Mouse (Mus musculus) kidney, embryonic 14.5 days (tissue): ENCODE data around the gene Terb1. TPM values are rescaled to one million over a fixed set of nuclear protein-coding genes. Genes with fewer than 3 reads are reported as not detected.

Source experiments
- ATAC-seq: fragments of 200-750 bp; cut with Nextera tagmentation; 2 replicates; pipeline ENCODE4 v1.8.0; 2017; ENCODE audit warnings: moderate number of reproducible peaks, mild to moderate bottlenecking, moderate TSS enrichment, moderate library complexity; ENCODE audit not compliant: low FRiP score, low TSS enrichment
- H3K27ac ChIP-seq: fragments of 300-500 bp; sonication (generic); 2 replicates; pipeline ENCODE4 v1.5.1; 2014; ENCODE audit warnings: low read depth, mild to moderate bottlenecking, low read length, moderate library complexity, mixed read lengths
- H3K27me3 ChIP-seq: fragments of 300-500 bp; sonication (generic); 2 replicates; pipeline ENCODE4 v1.6.1; 2014; ENCODE audit warnings: mild to moderate bottlenecking, low read length; ENCODE audit not compliant: control insufficient read depth, insufficient read depth
- H3K36me3 ChIP-seq: fragments of 300-500 bp; sonication (generic); 2 replicates; pipeline ENCODE4 v1.6.1; 2014; ENCODE audit warnings: low read length, mixed read lengths; ENCODE audit not compliant: control insufficient read depth, insufficient read depth
- H3K4me1 ChIP-seq: fragments of 300-500 bp; sonication (generic); 2 replicates; pipeline ENCODE4 v1.6.1; 2014; ENCODE audit warnings: low read length, mixed read lengths; ENCODE audit not compliant: control insufficient read depth, insufficient read depth
- H3K4me2 ChIP-seq: fragments of 300-500 bp; sonication (generic); replicated peaks from 2 replicates; pipeline ENCODE4 v1.6.1; 2014; ENCODE audit warnings: low read depth, mild to moderate bottlenecking, low read length
- H3K4me3 ChIP-seq: fragments of 300-500 bp; sonication (generic); 2 replicates; pipeline ENCODE4 v1.5.1; 2014; ENCODE audit warnings: mild to moderate bottlenecking, low read length
- H3K9ac ChIP-seq: fragments of 300-500 bp; sonication (generic); 2 replicates; pipeline ENCODE4 v1.6.1; 2014; ENCODE audit warnings: low read depth, mild to moderate bottlenecking, low read length, moderate library complexity
- H3K9me3 ChIP-seq: fragments of 300-500 bp; sonication (generic); 2 replicates; pipeline ENCODE4 v1.6.1; 2016; ENCODE audit warnings: low read length; ENCODE audit not compliant: control insufficient read depth
- WGBS: fragments of 180-500 bp; shearing (Covaris S2); extraction: QIAGEN DNeasy Blood & Tissue Kit; methylation state at CpG from one replicate; pipeline ENCODE4 v1.1.7; 2014; 5-methylcytosine and 5-hydroxymethylcytosine counted together
- polyA plus RNA-seq: library from polyadenylated mRNA; unstranded; fragments of >200 nt; fragmentation: Nextera tagmentation; extraction: Ambion mirVana; gene quantifications from 2 replicates; pipeline ENCODE4 v1.2.1, GENCODE M21; 2014

Terb1 gene
- polyA plus RNA-seq, 1 experiment from 2014 or later: 0.79 TPM

- peaks cover 49% of the 10 kb centered on the region for H3K27me3 ChIP-seq
- H3K4me1 ChIP-seq: peaks cover 7% of the 10 kb centered on the region; the same call in 1 of the 2 replicates
- WGBS: 89% methylated on average over 2 of the region's 2 CpGs
- no peaks in the 10 kb centered on the region for H3K36me3 ChIP-seq
- no peak overlapping the region for H3K4me3 ChIP-seq
- H3K27ac ChIP-seq: no peak overlapping the region
- H3K9ac ChIP-seq: no peak overlapping the region
- ATAC-seq: no peak
- H3K9me3 ChIP-seq: no peaks in the 10 kb centered on the region
- no peak overlapping the region for H3K4me2 ChIP-seq
These were observed 29.9 kb upstream of the Terb1 start for GRCm38 (mm10) chr8:104539566-104539965.

- H3K4me1 ChIP-seq: peaks cover 7% of the 10 kb centered on the region; the same call in 1 of the 2 replicates
- no peaks in the 10 kb centered on the region for H3K9me3 ChIP-seq
- H3K27ac ChIP-seq: no peak overlapping the region
- no peaks in the 10 kb centered on the region for H3K36me3 ChIP-seq
- peaks cover 49% of the 10 kb centered on the region for H3K27me3 ChIP-seq
- WGBS: 91% methylated on average over 4 of the region's 4 CpGs
- H3K4me2 ChIP-seq: no peak overlapping the region
- H3K4me3 ChIP-seq: no peak overlapping the region
- ATAC-seq: no peak
- no peak overlapping the region for H3K9ac ChIP-seq
These were observed 29.2 kb upstream of the Terb1 start for GRCm38 (mm10) chr8:104538896-104539295.

GRCm38 (mm10) chr8:104536028-104536427 is 26.3 kb upstream of the Terb1 start:
- H3K4me2 ChIP-seq: no peak overlapping the region
- H3K36me3 ChIP-seq: no peaks in the 10 kb centered on the region
- H3K9me3 ChIP-seq: no peaks in the 10 kb centered on the region
- no peak for ATAC-seq
- peaks cover 22% of the 10 kb centered on the region for H3K27me3 ChIP-seq
- peaks cover 8% of the 10 kb centered on the region; the same call in 1 of the 2 replicates for H3K4me1 ChIP-seq
- no peak overlapping the region for H3K27ac ChIP-seq
- no peak overlapping the region for H3K4me3 ChIP-seq
- no peak overlapping the region for H3K9ac ChIP-seq
- WGBS: 85% methylated on average over 4 of the region's 4 CpGs

GRCm38 (mm10) chr8:104535378-104535777 is 25.7 kb upstream of the Terb1 start:
- Histone ChIP-seq H3K4me3 (peak overlapping the region; percentile 90; the same call in 1 of the 2 replicates), H3K4me1 (peaks cover 7% of the 10 kb centered on the region; the same call in 1 of the 2 replicates), H3K27me3 (peaks cover 15% of the 10 kb centered on the region), H3K36me3 (peaks cover under 1% of the 10 kb centered on the region; the same call in 1 of the 2 replicates), H3K27ac (no peak overlapping the region), H3K9me3 (no peaks in the 10 kb centered on the region), H3K4me2 (peak overlapping the region; percentile 55; the same call in 1 of the 2 replicates), H3K9ac (no peak overlapping the region)
- ATAC-seq: no peak
- WGBS: 34% methylated on average over 7 of the region's 7 CpGs

GRCm38 (mm10) chr8:104534779-104535141 is 25.1 kb upstream of the Terb1 start:
- H3K4me2 ChIP-seq: peak overlapping the region; percentile 55
- 11% methylated on average over 9 of the region's 9 CpGs for WGBS
- H3K9ac ChIP-seq: peak overlapping the region; percentile 23; the same call in 1 of the 2 replicates
- no peak overlapping the region for H3K27ac ChIP-seq
- peak overlapping the region; percentile 90 for H3K4me3 ChIP-seq
- peaks cover 7% of the 10 kb centered on the region; the same call in 1 of the 2 replicates for H3K4me1 ChIP-seq
- H3K27me3 ChIP-seq: peaks cover 9% of the 10 kb centered on the region
- peaks cover 6% of the 10 kb centered on the region; the same call in 1 of the 2 replicates for H3K36me3 ChIP-seq
- ATAC-seq: peak; percentile 48
- no peaks in the 10 kb centered on the region for H3K9me3 ChIP-seq

- H3K4me1 ChIP-seq: peaks cover 7% of the 10 kb centered on the region; the same call in 1 of the 2 replicates
- under 1% methylated on average over 70 of the region's 70 CpGs for WGBS
These were observed 24.5 kb upstream of the Terb1 start, which contains the start of the genes Nae1 and Car7 for GRCm38 (mm10) chr8:104533971-104534778. Nae1 (minus strand) TSS chr8:104534637. Car7 (plus strand) TSS chr8:104534689.

GRCm38 (mm10) chr8:104533551-104533950 is 23.8 kb upstream of the Terb1 start:
- peaks cover 7% of the 10 kb centered on the region; the same call in 1 of the 2 replicates for H3K4me1 ChIP-seq
- no peaks in the 10 kb centered on the region for H3K27me3 ChIP-seq
- peak overlapping the region; percentile 94 for H3K9ac ChIP-seq
- peaks cover 14% of the 10 kb centered on the region for H3K36me3 ChIP-seq
- H3K27ac ChIP-seq: no peak overlapping the region
- H3K4me3 ChIP-seq: peak overlapping the region; percentile 90
- H3K4me2 ChIP-seq: peak overlapping the region; percentile 55
- WGBS: 21% methylated on average over 7 of the region's 7 CpGs
- H3K9me3 ChIP-seq: no peaks in the 10 kb centered on the region
- peak; percentile 30 for ATAC-seq

More at GRCm38 (mm10) chr8:104533971-104534778, 24.5 kb upstream of the Terb1 start, which contains the start of the genes Nae1 and Car7:
- H3K9me3 ChIP-seq: no peaks in the 10 kb centered on the region
- ATAC-seq: peak; percentile 96
- 0 out of 2 replicates have a peak, but pooled peaks cover 4% of the 10 kb centered on the region for H3K27me3 ChIP-seq
- H3K4me2 ChIP-seq: peak within 1 kb of the TSS; percentile 55
- H3K27ac ChIP-seq: peak within 1 kb of the TSS; percentile 83
- peak within 1 kb of the TSS; percentile 94 for H3K9ac ChIP-seq
- peaks cover 12% of the 10 kb centered on the region for H3K36me3 ChIP-seq
- H3K4me3 ChIP-seq: peak within 1 kb of the TSS; percentile 90

GRCm38 (mm10) chr8:104529671-104530070 is 20.0 kb upstream of the Terb1 start:
- no peak for ATAC-seq
- WGBS: 90% methylated on average over 6 of the region's 6 CpGs
- Histone ChIP-seq H3K27me3 (no peaks in the 10 kb centered on the region), H3K4me3 (no peak overlapping the region), H3K9ac (no peak overlapping the region), H3K9me3 (no peaks in the 10 kb centered on the region), H3K36me3 (peaks cover 40% of the 10 kb centered on the region), H3K27ac (no peak overlapping the region), H3K4me2 (no peak overlapping the region), H3K4me1 (peaks cover 7% of the 10 kb centered on the region; the same call in 1 of the 2 replicates)

- Histone ChIP-seq H3K4me3 (no peak overlapping the region), H3K9me3 (no peaks in the 10 kb centered on the region), H3K4me2 (no peak overlapping the region), H3K36me3 (peaks cover 70% of the 10 kb centered on the region), H3K4me1 (no peaks in the 10 kb centered on the region), H3K27me3 (no peaks in the 10 kb centered on the region), H3K9ac (no peak overlapping the region), H3K27ac (no peak overlapping the region)
- 83% methylated on average over 5 of the region's 5 CpGs for WGBS
- no peak for ATAC-seq
These were observed 8.2 kb upstream of the Terb1 start for GRCm38 (mm10) chr8:104517872-104518271.
